8 mouse cellular contexts compared by ENCODE assay signal in genomic region chr17:45628885-45629855, GRCm38 (mm10). TPM values are rescaled to one million over a fixed set of nuclear protein-coding genes. Genes with fewer than 3 reads are reported as not detected.
DNase-seq lines count a peak whose midpoint lies in the region; ATAC-seq lines count a peak whose summit lies in the region.

No protein-coding gene starts in this region.

- DNase-seq in forebrain, embryonic 10.5 days (ENCODE audit: extremely low spot score, low spot score) = no peak
- no peak for DNase-seq in forebrain, embryonic 11.5 days (ENCODE audit: low spot score)
- no peak for DNase-seq in midbrain, embryonic 10.5 days (ENCODE audit: low spot score)
- no peak for DNase-seq in frontal cortex, postnatal 10 days (ENCODE audit: low spot score in 2 of 2)
- DNase-seq in left cerebral cortex, postnatal 36 days (ENCODE audit: low spot score in 2 of 2) = no peak

- H3K9me3 ChIP-seq in forebrain, embryonic 10.5 days = no peaks in the 10 kb centered on the region
- no peaks in the 10 kb centered on the region for H3K9me3 ChIP-seq in forebrain, embryonic 11.5 days (ENCODE audit: control insufficient read depth, low read length)
- H3K9me3 ChIP-seq in forebrain, embryonic 12.5 days = no peaks in the 10 kb centered on the region
- H3K9me3 ChIP-seq in intestine, embryonic 16.5 days (ENCODE audit: control insufficient read depth, low read length) = no peaks in the 10 kb centered on the region
- H3K9me3 ChIP-seq in midbrain, embryonic 10.5 days (replicated peaks) = no peaks in the 10 kb centered on the region

- H3K27ac ChIP-seq in forebrain, embryonic 10.5 days = peak overlapping the region; percentile 82
- H3K27ac ChIP-seq in forebrain, embryonic 11.5 days (ENCODE audit: low read depth, low read length) = no peak overlapping the region
- H3K27ac ChIP-seq in forebrain, embryonic 12.5 days = no peak overlapping the region
- peak overlapping the region; percentile 55 for H3K27ac ChIP-seq in intestine, embryonic 16.5 days (ENCODE audit: low read length)
- peak overlapping the region; percentile 83 for H3K27ac ChIP-seq in midbrain, embryonic 10.5 days (replicated peaks)

- intact Hi-C loops in left cerebral cortex, postnatal 36 days (cut with DNase I) = loop anchor here (2.0 kb wide), 1 partner anchor 44 kb away; no protein-coding TSS in a partner anchor

- H3K27me3 ChIP-seq in forebrain, embryonic 10.5 days (ENCODE audit: poor library complexity, severe bottlenecking) = no peaks in the 10 kb centered on the region
- H3K27me3 ChIP-seq in forebrain, embryonic 11.5 days (ENCODE audit: control insufficient read depth, insufficient read depth, low read length) = no peaks in the 10 kb centered on the region
- peaks cover 13% of the 10 kb centered on the region for H3K27me3 ChIP-seq in forebrain, embryonic 12.5 days
- no peaks in the 10 kb centered on the region for H3K27me3 ChIP-seq in intestine, embryonic 16.5 days (replicated peaks; ENCODE audit: control insufficient read depth, insufficient read depth, low read length)
- no peaks in the 10 kb centered on the region for H3K27me3 ChIP-seq in midbrain, embryonic 10.5 days (ENCODE audit: low read depth, poor library complexity, severe bottlenecking)

- WGBS in forebrain, embryonic 10.5 days = 78% methylated on average over 13 of the region's 13 CpGs
- WGBS in forebrain, embryonic 11.5 days = 75% methylated on average over 13 of the region's 13 CpGs
- WGBS in forebrain, embryonic 12.5 days = 77% methylated on average over 13 of the region's 13 CpGs
- 41% methylated on average over 13 of the region's 13 CpGs for whole genome bisulfite sequencing in intestine, embryonic 16.5 days
- 70% methylated on average over 13 of the region's 13 CpGs for WGBS in midbrain, embryonic 10.5 days

- peaks cover 30% of the 10 kb centered on the region for H3K4me1 ChIP-seq in forebrain, embryonic 10.5 days
- H3K4me1 ChIP-seq in forebrain, embryonic 11.5 days (replicated peaks; ENCODE audit: control insufficient read depth, insufficient read depth, low read length) = no peaks in the 10 kb centered on the region; the same call in 1 of the 2 replicates
- peaks cover 18% of the 10 kb centered on the region for H3K4me1 ChIP-seq in forebrain, embryonic 12.5 days
- H3K4me1 ChIP-seq in intestine, embryonic 16.5 days (ENCODE audit: control insufficient read depth, insufficient read depth, low read length) = peaks cover 21% of the 10 kb centered on the region
- H3K4me1 ChIP-seq in midbrain, embryonic 10.5 days = peaks cover 35% of the 10 kb centered on the region

- no peak overlapping the region; the same call in 1 of the 2 replicates for H3K9ac ChIP-seq in forebrain, embryonic 11.5 days (ENCODE audit: low read length)
- H3K9ac ChIP-seq in forebrain, embryonic 12.5 days = no peak overlapping the region
- H3K9ac ChIP-seq in intestine, embryonic 16.5 days (ENCODE audit: low read depth, low read length) = peak overlapping the region; percentile 69; the same call in 1 of the 2 replicates

- H3K36me3 ChIP-seq in forebrain, embryonic 10.5 days (replicated peaks) = no peaks in the 10 kb centered on the region
- H3K36me3 ChIP-seq in forebrain, embryonic 11.5 days (ENCODE audit: control insufficient read depth, insufficient read depth, low read length) = no peaks in the 10 kb centered on the region
- no peaks in the 10 kb centered on the region for H3K36me3 ChIP-seq in forebrain, embryonic 12.5 days (replicated peaks)
- no peaks in the 10 kb centered on the region for H3K36me3 ChIP-seq in intestine, embryonic 16.5 days (ENCODE audit: control insufficient read depth, insufficient read depth, low read length)
- H3K36me3 ChIP-seq in midbrain, embryonic 10.5 days = no peaks in the 10 kb centered on the region

- peak overlapping the region; percentile 60 for H3K4me3 ChIP-seq in forebrain, embryonic 10.5 days
- H3K4me3 ChIP-seq in forebrain, embryonic 11.5 days (ENCODE audit: low read depth, low read length) = no peak overlapping the region
- H3K4me3 ChIP-seq in forebrain, embryonic 12.5 days (replicated peaks) = no peak overlapping the region
- no peak overlapping the region; the same call in 1 of the 2 replicates for H3K4me3 ChIP-seq in intestine, embryonic 16.5 days (ENCODE audit: low read length)
- peak overlapping the region; percentile 58 for H3K4me3 ChIP-seq in midbrain, embryonic 10.5 days

- H3K4me2 ChIP-seq in forebrain, embryonic 11.5 days (ENCODE audit: low read depth, low read length, severe bottlenecking) = no peak overlapping the region; the same call in 1 of the 2 replicates
- H3K4me2 ChIP-seq in forebrain, embryonic 12.5 days = peak overlapping the region; percentile 87
- peak overlapping the region; percentile 89 for H3K4me2 ChIP-seq in intestine, embryonic 16.5 days (ENCODE audit: low read depth, low read length)

- no peak for ATAC-seq in forebrain, embryonic 11.5 days (replicated peaks; ENCODE audit: low FRiP score)
- ATAC-seq in forebrain, embryonic 12.5 days (ENCODE audit: low FRiP score) = peak; percentile 45; the same call in 1 of the 2 replicates
- peak; percentile 54 for ATAC-seq in intestine, embryonic 16.5 days
- ATAC-seq in frontal cortex, adult (ENCODE audit: low TSS enrichment) = no peak

RNA-seq across cellular contexts. Expression of gene Mymx, which starts 27.3 kb away (rescaled TPM):
- 0.27 and 0.30 TPM in 2 replicates for polyA plus RNA-seq in forebrain, embryonic 10.5 days (2016; fragmentation: Nextera tagmentation; extraction: Ambion mirVana)
- not detected in 2 replicates for polyA plus RNA-seq in forebrain, embryonic 11.5 days (2014; fragmentation: Nextera tagmentation; extraction: Ambion mirVana)
- 0.24 TPM in 1 of 2 replicates, not detected in the other for polyA plus RNA-seq in forebrain, embryonic 12.5 days (2016; fragmentation: Nextera tagmentation; extraction: Ambion mirVana)
- 0.22 and 0.64 TPM in 2 replicates for polyA plus RNA-seq in intestine, embryonic 16.5 days (2015; fragmentation: Nextera tagmentation; extraction: Ambion mirVana)
- polyA plus RNA-seq in midbrain, embryonic 10.5 days (2016; fragmentation: Nextera tagmentation; extraction: Ambion mirVana) = 0.21 and 0.39 TPM in 2 replicates
- not detected for total RNA-seq in left cerebral cortex, postnatal 36 days (2021)

RNA-seq across cellular contexts. Expression of gene Slc29a1, which starts 29.8 kb away (rescaled TPM):
- 70.3 and 76.3 TPM in 2 replicates for polyA plus RNA-seq in forebrain, embryonic 10.5 days (2016; fragmentation: Nextera tagmentation; extraction: Ambion mirVana)
- polyA plus RNA-seq in forebrain, embryonic 11.5 days (2014; fragmentation: Nextera tagmentation; extraction: Ambion mirVana) = 56.7 TPM in 2 replicates
- 50.2 and 52.0 TPM in 2 replicates for polyA plus RNA-seq in forebrain, embryonic 12.5 days (2016; fragmentation: Nextera tagmentation; extraction: Ambion mirVana)
- 73.4 and 83.1 TPM in 2 replicates for polyA plus RNA-seq in intestine, embryonic 16.5 days (2015; fragmentation: Nextera tagmentation; extraction: Ambion mirVana)
- 62.9 and 70.6 TPM in 2 replicates for polyA plus RNA-seq in midbrain, embryonic 10.5 days (2016; fragmentation: Nextera tagmentation; extraction: Ambion mirVana)
- total RNA-seq in left cerebral cortex, postnatal 36 days (2021) = 10 to 100 TPM; 17.1 to 23.2 TPM

RNA-seq across cellular contexts. Expression of gene Capn11, which starts 30.0 kb away (rescaled TPM):
- 1.1 and 1.6 TPM in 2 replicates for polyA plus RNA-seq in forebrain, embryonic 10.5 days (2016; fragmentation: Nextera tagmentation; extraction: Ambion mirVana)
- polyA plus RNA-seq in forebrain, embryonic 11.5 days (2014; fragmentation: Nextera tagmentation; extraction: Ambion mirVana) = 0.44 and 0.69 TPM in 2 replicates
- 0.76 and 1.1 TPM in 2 replicates for polyA plus RNA-seq in forebrain, embryonic 12.5 days (2016; fragmentation: Nextera tagmentation; extraction: Ambion mirVana)
- 0.17 and 0.33 TPM in 2 replicates for polyA plus RNA-seq in intestine, embryonic 16.5 days (2015; fragmentation: Nextera tagmentation; extraction: Ambion mirVana)
- 0.76 and 1.5 TPM in 2 replicates for polyA plus RNA-seq in midbrain, embryonic 10.5 days (2016; fragmentation: Nextera tagmentation; extraction: Ambion mirVana)
- total RNA-seq in left cerebral cortex, postnatal 36 days (2021) = under 1 TPM; 0.12 to 0.66 TPM

RNA-seq across cellular contexts. Expression of gene Hsp90ab1, which starts 56.1 kb away (rescaled TPM):
- 2,210 and 2,220 TPM in 2 replicates for polyA plus RNA-seq in forebrain, embryonic 10.5 days (2016; fragmentation: Nextera tagmentation; extraction: Ambion mirVana)
- 1,787 and 1,872 TPM in 2 replicates for polyA plus RNA-seq in forebrain, embryonic 11.5 days (2014; fragmentation: Nextera tagmentation; extraction: Ambion mirVana)
- 1,580 and 1,603 TPM in 2 replicates for polyA plus RNA-seq in forebrain, embryonic 12.5 days (2016; fragmentation: Nextera tagmentation; extraction: Ambion mirVana)
- 1,309 and 1,475 TPM in 2 replicates for polyA plus RNA-seq in intestine, embryonic 16.5 days (2015; fragmentation: Nextera tagmentation; extraction: Ambion mirVana)
- polyA plus RNA-seq in midbrain, embryonic 10.5 days (2016; fragmentation: Nextera tagmentation; extraction: Ambion mirVana) = 1,780 and 2,044 TPM in 2 replicates
- total RNA-seq in left cerebral cortex, postnatal 36 days (2021) = 1,000 to 10,000 TPM; 1,413 to 1,526 TPM

RNA-seq across cellular contexts. Expression of gene Mrpl14, which starts 57.0 kb away (rescaled TPM):
- 142 and 151 TPM in 2 replicates for polyA plus RNA-seq in forebrain, embryonic 10.5 days (2016; fragmentation: Nextera tagmentation; extraction: Ambion mirVana)
- 107 and 108 TPM in 2 replicates for polyA plus RNA-seq in forebrain, embryonic 11.5 days (2014; fragmentation: Nextera tagmentation; extraction: Ambion mirVana)
- 98.8 and 112 TPM in 2 replicates for polyA plus RNA-seq in forebrain, embryonic 12.5 days (2016; fragmentation: Nextera tagmentation; extraction: Ambion mirVana)
- 149 and 154 TPM in 2 replicates for polyA plus RNA-seq in intestine, embryonic 16.5 days (2015; fragmentation: Nextera tagmentation; extraction: Ambion mirVana)
- 148 and 155 TPM in 2 replicates for polyA plus RNA-seq in midbrain, embryonic 10.5 days (2016; fragmentation: Nextera tagmentation; extraction: Ambion mirVana)
- 10 to 100 TPM; 38.3 to 47.5 TPM for total RNA-seq in left cerebral cortex, postnatal 36 days (2021)

Comparison
In these comparisons a context has a peak if more than half of its experiments do, and no peak if none do; other contexts are left out.
1. H3K27ac ChIP-seq: peak in forebrain, embryonic 10.5 days (single experiment), intestine, embryonic 16.5 days (single experiment) and midbrain, embryonic 10.5 days (single experiment); none in forebrain, embryonic 11.5 days (single experiment) and forebrain, embryonic 12.5 days (single experiment).
2. H3K4me3 ChIP-seq: peak in forebrain, embryonic 10.5 days (single experiment) and midbrain, embryonic 10.5 days (single experiment); none in forebrain, embryonic 11.5 days (single experiment), forebrain, embryonic 12.5 days (single experiment) and intestine, embryonic 16.5 days (single experiment).
3. ATAC-seq: peak in forebrain, embryonic 12.5 days (single experiment) and intestine, embryonic 16.5 days (single experiment); none in forebrain, embryonic 11.5 days (single experiment) and frontal cortex, adult (single experiment).